Mouse (Mus musculus) thymus, postnatal 0 days (tissue): Measurements from ENCODE around the gene Rps12. TPM values are rescaled to one million over a fixed set of nuclear protein-coding genes. Genes with fewer than 3 reads are reported as not detected.
A peak's percentile ranks its signal among the peaks of the same experiment; 100 is the strongest.

Experiments used
- DNase-seq: peaks from one replicate; pipeline ENCODE4 v3.0.0-alpha.2; 2015; ENCODE audit warnings: low spot score
- polyA plus RNA-seq: library from polyadenylated mRNA; unstranded; fragments of >200 nt; fragmentation: Nextera tagmentation; extraction: Ambion mirVana; gene quantifications from 2 replicates; pipeline ENCODE4 v1.2.1, GENCODE M21; 2015

Rps12 gene
- polyA plus RNA-seq: 326 and 332 TPM in 2 replicates

DNA sequence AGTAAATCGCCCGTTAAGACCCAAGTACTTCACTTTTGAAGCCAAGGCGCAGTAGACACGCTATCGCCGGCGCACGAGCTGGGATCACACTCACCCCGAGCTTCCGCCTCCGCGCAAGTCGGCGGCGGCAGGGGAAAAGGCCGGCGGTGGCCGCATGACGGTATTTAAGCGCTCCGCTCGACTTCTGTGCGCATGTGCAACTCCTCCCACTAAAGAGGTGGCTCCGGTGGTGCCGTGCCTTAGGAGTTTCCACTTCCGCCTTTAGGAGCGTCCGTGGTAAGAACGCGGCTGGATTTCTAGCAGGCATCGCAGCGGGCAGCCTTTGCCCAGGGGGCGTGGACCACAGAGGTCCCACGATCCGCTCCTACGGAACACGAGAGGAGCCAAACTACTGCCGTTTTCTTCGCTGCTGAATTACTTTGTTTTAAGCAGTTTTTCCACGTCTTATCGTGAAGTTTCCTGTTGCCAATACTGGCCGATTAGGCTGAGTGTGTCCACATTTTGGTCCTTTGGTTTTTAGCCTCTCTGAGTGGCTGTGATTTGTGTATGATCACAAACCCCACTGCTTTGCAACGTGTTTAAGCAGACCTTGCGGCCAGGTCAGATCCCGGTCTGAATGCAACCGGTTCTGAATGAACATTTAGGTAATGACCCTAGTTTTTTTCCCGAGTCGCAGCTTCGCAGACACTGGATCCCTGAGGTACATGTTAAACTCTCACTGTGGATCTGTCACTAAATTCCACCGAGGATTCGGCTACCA lies at the start of gene Rps12:
Gene Rps12, minus strand, starts transcription at position 214 of the 760 bp plus-strand sequence.
- DNase-seq: peak; percentile 99

DNA sequence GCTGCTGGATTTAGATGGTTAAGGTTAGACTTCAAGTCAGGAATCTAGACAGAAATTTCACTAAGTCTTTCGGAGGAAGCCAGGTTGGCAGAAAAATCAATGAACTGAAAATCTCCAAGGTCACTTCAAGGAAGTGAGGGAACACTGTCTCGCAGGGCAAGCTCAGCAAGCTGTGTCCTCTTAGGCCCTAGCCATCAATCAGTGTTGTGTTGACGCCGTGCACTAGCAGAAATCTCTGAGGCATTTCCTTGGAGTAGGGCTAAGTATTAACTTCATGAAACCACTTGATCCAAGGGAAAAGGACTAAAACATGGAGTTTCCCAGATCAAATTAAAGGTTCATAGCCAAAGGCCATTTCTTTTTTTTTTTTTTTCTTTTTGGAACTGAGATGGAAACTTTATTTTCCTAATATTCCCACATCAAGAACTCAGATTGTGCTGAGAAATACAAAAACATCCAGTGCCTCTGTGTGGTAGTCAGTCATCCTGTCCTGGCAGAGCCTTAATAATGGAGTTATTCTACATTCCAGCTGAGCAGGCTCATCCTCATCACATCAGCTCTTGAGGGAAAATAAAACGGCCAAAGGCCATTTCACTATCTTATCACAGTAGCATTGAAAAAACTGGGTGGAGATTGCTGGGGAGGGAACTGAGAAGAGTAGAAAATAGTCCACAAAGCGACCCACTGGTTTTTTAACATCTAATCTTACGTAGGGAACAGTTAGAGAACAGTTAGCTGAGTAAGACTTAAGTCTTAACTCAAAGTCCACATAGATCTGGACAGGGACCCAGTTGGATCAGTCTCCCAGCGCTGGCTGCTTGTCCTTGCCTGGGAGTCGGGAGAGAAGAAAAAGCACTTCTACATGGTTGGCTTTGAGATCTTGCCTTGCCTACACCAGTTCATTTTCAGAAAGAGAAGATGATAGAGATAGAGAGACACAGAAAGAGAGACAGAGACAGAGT lies 49.2 kb upstream of the Rps12 start:
- no peak for DNase-seq

DNA sequence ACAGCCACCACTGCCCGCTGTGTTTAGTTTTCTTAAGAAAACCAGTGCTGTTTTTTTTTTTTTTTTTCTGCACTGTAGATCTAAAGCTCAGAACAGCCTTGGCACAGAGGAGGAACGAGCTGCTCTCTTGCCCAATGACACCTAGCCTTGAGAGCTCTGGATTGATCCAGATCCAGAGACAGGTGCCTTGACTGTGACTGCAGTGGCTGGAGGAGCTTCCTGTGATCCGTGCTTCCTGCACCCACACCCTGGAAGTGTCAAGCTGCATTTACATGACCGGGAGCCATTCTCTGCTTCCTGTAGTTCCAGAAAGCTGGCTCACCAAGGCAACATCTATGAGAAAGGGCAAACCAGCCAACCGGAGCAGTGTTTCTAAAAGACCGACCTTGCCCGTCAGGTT lies 39.4 kb upstream of the Rps12 start:
- no peak for DNase-seq

DNA sequence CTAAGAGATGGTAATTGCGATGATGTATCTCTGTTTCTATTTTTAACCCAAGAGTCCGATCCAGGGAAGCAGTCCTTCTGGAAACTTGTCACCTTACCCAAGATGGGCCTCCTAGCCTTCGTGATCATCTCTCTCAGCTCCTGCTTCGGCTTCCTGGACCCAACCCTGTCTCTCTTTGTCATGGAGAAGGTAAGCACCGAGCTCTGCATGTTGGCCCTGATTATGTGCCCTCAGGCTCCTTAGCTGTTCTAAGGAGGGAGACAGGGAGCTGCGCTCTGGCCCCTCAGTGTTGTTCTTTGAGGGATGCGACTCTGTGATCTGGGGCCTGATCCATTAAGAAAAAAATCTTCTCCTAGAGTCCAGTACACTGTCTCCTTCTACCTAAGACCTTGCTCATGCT lies 29.2 kb upstream of the Rps12 start:
- DNase-seq: no peak

DNA sequence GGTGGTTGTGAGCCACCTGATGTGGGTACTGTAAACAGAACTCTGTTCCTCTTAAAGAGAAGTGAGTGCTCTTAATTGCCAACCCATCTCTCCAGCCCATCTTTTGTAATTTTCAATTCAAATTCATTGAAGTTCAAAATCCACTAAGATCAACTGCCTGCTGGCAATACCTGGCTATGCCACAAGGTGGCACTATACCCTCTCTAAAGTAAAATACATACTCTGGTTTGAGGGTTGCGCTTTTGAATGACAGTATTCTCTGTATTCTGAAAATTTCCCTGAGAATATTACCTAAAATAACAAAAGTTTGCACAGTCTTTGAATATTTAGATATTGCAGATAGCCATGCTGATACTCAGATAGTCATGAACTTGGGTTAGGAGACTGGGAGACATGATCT lies 28.1 kb upstream of the Rps12 start:
- peak; percentile 62 for DNase-seq

DNA sequence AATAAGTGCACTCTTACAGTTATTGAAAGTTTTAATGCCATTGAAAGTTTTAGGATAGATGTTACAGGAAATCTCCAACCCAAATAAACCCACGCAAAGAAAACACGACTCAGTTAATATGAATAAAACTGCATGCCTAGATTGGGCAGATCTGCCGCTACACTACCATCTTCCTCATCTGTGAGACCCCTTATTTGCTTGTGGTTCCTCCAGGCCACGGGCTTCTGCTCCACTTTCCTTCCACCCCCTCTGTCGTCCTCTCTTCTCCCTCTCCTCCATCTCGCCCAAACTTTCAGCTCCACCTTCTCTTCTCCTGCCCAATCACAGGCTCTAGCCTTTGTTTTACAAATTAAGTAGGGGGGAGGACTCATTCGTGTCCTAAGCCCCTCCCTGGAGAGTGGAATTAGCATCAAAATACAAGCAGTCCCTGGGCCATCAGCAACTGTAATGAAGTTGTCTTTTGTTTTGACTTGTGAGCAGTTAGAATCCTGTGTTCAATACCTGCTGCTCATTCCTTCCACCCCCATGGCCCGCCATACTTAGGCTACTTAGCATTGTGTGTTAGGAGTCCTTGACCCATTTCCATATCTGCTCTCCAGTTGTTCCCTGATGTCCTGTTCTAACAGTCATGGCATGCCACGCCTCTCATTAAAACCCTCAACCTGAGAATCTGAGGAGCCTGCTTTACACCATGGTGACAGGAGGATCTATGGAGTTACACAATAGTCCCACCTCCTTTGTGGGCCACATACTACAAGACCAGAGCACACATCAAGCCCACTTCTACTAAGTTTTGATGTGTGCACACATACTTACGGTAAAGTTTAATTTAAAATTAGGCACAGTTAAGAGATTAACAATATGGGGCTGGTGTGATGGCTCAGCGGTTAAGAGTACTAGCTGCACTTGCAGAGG lies 26.0 kb upstream of the Rps12 start:
- DNase-seq: no peak

DNA sequence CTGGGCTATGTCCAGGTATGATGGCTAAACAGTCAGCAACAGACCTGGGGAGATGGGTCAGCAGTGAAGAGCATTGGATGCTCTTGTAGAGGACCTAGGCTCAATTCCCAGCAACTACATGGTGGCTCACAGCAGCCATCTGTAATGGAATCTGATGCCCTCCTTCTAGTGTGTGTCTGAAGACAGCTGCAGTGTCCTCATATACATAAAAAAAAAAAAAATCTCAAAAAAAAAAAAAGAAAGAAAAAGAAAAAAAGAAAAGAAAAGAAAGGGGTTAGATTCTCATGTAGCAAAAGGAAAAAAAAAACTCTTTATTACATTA lies 25.3 kb upstream of the Rps12 start:
- no peak for DNase-seq

DNA sequence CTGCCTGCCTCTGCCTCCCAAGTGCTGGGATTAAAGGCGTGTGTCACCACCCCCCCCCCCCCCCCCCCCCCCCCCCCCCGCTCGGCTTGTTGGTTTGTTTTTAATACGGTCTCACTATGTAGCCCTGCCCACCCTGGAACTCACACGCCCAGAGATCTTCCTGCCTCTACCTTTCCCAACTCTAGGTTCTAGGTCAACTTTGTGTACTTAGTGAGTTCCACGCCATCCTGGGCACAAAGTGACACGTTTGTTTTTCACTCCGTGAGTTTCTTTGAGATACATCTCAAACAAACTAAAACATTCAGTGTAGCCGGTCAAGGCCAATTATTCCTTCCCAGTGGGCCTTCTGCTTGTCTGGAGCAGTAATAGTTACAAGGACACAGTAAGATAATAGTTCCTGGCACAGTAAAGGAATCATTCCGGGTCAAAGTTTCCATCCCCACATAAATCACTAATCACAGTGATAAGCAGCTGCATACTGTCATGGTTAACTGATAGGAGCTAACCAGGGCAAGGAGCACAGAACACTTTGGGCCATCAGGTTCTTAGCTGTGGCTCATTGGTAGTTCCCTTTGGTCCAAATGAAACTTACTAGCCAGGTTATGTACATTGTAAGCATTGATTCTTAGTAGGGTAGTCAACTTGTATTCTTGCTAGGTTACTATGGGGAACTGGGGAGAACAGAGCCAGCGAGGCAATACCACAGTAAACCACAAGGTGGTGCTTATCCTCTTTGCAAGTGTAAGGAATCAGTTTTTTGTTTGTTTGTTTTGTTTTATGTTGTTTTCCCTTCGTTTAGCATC lies 24.8 kb upstream of the Rps12 start:
- peak; percentile 65 for DNase-seq

DNA sequence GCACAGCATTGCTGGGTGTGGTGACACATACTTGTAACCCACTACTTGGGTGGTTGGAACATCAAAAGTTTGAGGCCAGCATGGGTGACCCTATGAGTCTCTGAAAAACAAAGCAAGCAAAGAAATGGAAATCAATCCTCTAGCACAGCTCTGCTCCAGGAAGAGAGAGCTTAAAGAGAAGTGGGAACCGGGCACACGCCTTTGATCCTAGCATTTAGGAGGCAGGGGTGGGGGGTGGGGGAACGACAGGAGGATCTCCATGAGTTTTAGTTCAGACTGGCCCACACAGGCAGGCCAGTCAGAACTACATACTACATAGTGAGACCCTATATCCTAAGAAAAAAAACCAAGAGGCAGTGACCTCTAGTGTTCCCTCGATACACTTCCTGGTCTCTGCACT lies 19.1 kb upstream of the Rps12 start:
- DNase-seq: no peak

DNA sequence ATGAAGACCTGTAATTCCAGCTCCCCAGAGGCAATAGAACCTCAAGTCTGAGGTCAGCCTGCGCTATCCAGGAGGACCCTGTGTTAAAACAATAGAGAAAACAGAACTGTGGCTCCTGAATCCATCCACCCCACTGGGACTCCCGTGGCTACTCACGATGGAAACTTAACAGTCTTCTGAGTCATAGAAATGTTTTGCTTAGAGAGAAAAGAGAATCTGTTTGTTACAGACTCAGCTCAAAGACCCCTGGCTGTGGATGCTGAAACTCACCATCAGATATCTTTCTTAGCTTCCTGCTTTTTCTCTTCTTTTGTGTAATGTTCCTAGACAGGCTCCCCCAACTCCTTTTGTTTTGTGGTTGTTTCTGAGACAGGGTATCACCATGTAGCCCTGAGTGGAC lies 17.6 kb upstream of the Rps12 start:
- no peak for DNase-seq

DNA sequence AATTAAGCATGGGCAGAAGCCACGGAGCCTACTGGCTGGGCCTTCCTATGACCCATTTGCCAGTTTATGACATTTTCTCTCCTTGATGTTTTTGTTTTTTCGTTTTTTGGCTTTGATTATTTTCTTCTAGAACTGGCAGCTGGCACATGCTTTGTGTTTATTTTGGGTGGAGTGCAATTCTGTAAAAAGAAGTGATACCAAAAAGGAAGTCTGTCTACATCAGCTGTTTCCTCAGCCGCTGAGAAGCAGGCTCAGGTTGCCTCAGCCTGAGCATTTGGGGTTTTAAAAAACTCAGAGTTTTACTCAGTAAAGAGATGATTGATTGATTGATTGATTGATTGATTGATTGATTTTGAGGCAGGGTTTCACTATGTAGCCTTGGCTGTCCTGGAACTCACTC lies 15.8 kb upstream of the Rps12 start:
- DNase-seq: no peak

DNA sequence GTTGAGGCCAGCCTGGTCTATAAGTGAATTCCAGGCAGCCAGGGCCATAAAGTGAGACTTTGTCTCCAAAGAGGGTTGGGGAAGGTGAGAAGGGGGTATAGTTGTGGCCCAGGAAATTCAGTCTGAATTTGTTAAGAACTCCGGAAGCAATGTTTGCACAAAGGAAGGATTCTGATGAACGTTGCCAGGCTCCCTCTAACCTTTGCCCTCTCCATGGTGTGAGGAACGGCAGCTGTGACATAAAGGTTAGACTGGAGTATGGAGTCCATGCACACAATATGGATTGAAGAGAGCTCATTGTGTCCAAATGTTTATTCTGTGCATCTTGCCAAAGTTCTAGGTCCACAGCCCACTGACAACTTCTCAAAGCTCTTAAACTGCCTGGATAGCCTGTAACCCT lies 12.9 kb upstream of the Rps12 start:
- DNase-seq: no peak

DNA sequence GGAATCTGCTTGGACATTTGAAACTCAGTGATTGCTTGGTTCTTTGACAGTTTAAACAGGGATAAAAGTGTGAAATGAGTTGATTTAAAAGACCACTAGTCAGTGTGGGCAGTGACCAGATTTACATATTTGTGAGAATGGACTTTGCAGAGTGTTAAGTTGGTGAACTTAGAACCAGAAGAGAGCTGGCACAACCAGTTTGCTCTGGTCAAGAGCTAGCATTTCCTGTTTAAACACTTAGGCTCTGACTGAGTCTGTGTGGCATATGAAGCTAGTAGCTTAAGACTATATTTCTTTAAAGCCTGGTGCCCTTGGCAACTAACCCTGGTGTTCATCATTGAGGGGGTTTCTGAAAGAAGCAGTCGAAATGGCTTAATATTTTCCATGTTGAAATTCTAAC lies 11.1 kb upstream of the Rps12 start:
- no peak for DNase-seq

DNA sequence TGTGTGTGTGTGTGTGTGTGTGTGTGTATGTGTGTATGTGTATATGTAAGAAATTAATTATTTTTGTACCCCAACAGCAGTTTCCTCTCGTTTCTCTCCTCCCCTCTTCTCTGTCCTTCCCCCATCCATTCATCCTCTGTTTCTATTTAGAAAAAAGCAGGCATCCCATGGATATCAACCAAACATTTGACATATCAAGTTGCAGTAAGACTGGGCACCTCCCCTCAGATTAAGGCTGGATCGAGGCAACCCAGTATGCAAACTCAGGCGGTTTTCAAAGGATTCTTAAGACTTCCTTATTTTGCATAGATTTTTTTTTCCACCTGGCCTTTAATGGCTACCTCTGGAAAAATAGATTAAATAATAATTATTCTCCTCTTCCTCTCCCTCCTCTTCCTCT lies 10.5 kb upstream of the Rps12 start:
- no peak for DNase-seq

DNA sequence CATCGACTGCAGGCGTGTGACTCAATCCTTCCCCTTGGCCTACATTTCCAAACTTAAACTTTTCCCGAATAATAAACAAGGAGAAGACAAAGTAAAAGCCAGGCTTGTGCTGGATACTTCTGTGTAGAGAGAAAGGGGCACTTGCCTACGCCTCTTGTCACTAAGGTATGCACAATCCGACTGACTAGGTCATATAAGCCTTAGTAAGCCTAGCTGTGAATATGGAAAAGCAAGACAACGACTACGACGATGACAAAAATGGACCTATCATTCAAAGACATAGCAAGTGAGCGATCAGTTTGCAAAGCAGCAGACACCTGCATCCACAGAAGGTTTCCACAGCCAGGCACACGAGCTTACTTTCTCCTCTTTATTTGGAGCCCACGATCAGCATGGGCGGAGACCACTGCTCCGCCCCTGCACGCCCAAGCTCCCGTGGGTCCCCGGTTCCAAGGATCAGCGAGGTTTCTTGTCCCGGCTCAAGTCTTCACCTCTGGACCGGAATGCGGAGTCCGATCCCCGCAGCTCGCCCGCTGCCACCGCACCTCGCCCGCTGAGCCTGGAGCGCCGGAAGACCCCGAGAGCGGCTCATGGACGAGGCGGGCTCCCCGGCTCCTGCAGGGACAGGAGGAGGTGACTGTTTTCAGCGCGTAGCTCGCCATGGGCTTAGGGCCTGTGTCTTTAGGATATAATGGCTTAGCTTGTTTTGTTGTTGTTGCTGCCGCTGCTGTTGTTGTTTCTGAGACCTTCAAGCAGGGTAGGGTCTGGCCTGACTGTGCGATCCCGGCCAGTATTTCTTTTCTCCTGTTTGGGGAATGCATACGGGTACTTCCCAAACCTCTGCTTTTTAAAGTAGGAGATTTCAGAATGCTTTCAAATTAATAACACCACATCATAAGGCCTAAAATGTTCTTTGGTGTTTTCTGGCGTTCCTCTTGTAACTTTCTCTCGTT lies 9.8 kb upstream of the Rps12 start, which contains the start of gene Slc18b1:
Gene Slc18b1, plus strand, starts transcription at position 436 of the 953 bp plus-strand sequence.
- no peak for DNase-seq

DNA sequence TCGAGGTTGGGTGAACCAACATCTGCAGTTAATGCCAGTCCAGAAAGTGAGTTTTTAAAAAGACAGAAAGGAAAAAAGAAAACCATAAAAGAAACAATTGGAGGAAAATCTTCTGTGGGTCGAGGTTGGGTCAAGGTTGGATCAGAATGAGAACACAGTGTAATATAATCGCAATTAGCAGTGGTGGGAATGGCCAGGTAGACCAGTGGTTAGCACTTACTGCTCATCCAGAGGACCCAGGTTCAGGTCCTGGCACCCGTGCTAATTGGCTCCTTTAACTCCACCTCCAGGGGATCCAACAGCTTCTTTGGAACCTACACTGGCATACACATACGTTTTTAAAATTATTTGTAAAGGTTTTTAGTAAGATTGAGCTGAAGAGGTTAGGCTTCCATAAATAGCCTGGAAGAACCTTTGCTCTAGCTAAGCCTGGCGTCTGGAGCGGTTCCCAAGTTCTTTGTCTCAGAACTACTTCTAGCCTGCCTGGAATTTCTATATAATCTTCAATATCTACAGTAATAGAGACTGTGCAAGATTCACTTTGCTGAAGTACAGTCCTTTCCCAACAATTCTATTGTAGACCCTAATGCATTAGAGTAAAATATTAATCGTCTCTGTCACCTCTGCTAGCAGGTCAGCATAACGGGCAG lies 8.9 kb upstream of the Rps12 start:
- no peak for DNase-seq

DNA sequence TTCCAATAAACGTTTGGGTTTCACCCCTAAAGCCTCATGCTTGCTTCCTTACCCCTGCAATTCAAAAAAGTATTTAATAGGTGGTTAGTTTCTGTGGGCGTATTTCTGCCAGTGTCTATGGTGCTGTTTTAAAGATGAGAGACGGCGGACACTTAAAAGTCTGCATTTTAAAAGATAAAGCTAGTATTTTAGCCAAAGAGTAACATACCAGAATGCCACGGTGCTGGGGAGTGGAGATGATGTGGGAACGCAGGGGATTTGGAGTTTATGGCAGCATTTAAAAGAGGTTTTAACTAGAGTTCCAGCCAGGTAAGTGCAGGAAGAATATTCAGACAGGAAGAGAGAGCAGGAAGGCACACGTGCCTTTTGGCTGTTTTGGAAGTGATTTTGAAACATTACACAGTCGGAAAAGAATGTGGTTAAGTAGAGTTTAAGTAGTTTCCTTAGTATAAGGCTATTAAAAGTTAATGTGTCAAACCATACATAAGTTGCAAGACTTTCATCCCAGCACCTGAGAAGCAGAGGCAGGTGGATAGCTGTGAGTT lies 1.1 kb upstream of the Rps12 start:
- no peak for DNase-seq

DNA sequence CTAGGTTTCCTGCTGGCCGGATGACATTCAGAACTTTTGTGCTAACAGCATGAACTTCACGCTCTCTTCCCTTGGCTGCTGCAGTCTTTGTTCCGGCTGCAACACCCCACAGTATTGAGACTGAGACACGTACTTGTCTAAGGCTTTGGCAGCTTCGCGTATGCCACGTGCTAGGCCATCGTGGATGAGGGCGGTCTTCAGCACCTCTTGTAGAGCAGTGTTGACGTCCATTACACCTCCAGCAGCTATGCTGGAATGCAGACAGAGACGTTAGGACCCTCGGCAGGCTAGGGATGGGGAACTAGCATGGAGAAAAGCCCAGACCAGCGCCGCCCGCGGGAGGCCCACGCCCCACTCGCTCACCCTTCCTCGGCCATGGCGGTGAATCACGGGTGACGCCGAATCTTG lies 440 bp downstream of the Rps12 start:
- peak; percentile 19 for DNase-seq

DNA sequence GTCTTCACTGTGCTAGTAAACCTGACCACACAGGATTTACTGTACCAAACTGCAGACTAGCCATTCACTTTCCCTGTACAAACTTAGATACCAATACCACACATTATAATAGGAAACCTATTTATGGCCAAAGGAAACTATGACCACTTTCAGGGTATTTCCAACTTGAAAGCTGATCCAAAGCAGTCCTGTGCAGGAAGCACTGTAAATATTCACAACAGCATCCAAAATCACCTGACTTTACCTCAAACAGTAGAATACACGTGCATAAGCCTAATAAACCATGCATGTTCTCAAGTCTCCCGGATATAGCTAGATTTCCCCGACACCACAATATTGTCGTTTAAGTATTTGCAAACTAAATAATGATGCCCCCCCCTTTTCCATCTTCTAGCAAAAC lies 1.0 kb downstream of the Rps12 start:
- DNase-seq: no peak
